Mouse (Mus musculus) myocyte (in vitro differentiated cells): ENCODE results near the gene Tspan5. TPM values are rescaled to one million over a fixed set of nuclear protein-coding genes. Genes with fewer than 3 reads are reported as not detected.

Experiments used
- H3K27me3 ChIP-seq: one replicate; pipeline ENCODE4 v1.6.1; 2011; ENCODE audit not compliant: control insufficient read depth, insufficient read depth, insufficient read length
- H3K36me3 ChIP-seq: one replicate; pipeline ENCODE4 v1.6.1; 2011; ENCODE audit not compliant: control insufficient read depth, insufficient read depth
- H3K4me2 ChIP-seq: one replicate; pipeline ENCODE4 v1.6.1; 2011; ENCODE audit warnings: low read depth, control low read depth
- H3K4me3 ChIP-seq: one replicate; pipeline ENCODE4 v1.5.1; 2011; ENCODE audit warnings: mild to moderate bottlenecking, control low read depth, moderate library complexity
- H3K79me2 ChIP-seq: one replicate; pipeline ENCODE4 v1.6.1; 2011; ENCODE audit not compliant: control insufficient read depth, insufficient read depth
- H3ac ChIP-seq: one replicate; pipeline ENCODE4 v1.6.1; 2011; ENCODE audit not compliant: control insufficient read depth, insufficient read length
- CEBPB ChIP-seq: IDR thresholded peaks from 2 replicates; pipeline ENCODE4 v1.6.1; 2011; ENCODE audit warnings: mild to moderate bottlenecking, moderate library complexity; ENCODE audit not compliant: poor library complexity, insufficient read depth, severe bottlenecking
- E2F4 ChIP-seq: IDR thresholded peaks from one replicate; pipeline ENCODE4 v1.6.1; 2011; ENCODE audit warnings: mild to moderate bottlenecking, control low read depth, moderate library complexity; ENCODE audit not compliant: insufficient read depth
- MAX ChIP-seq: IDR thresholded peaks from one replicate; pipeline ENCODE4 v1.6.1; 2011; ENCODE audit warnings: low read depth, mild to moderate bottlenecking, control low read depth
- MYOD1 ChIP-seq, 3 experiments: IDR thresholded peaks; one replicate each; pipeline ENCODE4 v1.6.1; 2011; ENCODE audit warnings: control low read depth in 2 of 3, low read depth in 2 of 3, mild to moderate bottlenecking in 2 of 3, moderate library complexity in 1 of 3; ENCODE audit not compliant: insufficient read length in 2 of 3, control insufficient read depth in 1 of 3
- MYOG ChIP-seq, 3 experiments: IDR thresholded peaks; one replicate each; pipeline ENCODE4 v1.6.1; 2011; ENCODE audit warnings: control low read depth in 2 of 3, low read depth in 2 of 3, mild to moderate bottlenecking in 2 of 3; ENCODE audit not compliant: insufficient read length in 2 of 3, control insufficient read depth in 1 of 3, insufficient read depth in 1 of 3
- POLR2A ChIP-seq: IDR thresholded peaks from one replicate; pipeline ENCODE4 v1.6.1; 2011; ENCODE audit warnings: low read depth, mild to moderate bottlenecking, control low read depth, moderate library complexity; ENCODE audit not compliant: insufficient read length
- POLR2AphosphoS2 ChIP-seq: IDR thresholded peaks from one replicate; pipeline ENCODE4 v1.6.1; 2011; ENCODE audit warnings: low read depth, control low read depth; ENCODE audit not compliant: insufficient read length
- REST ChIP-seq: IDR thresholded peaks from one replicate; pipeline ENCODE4 v1.6.1; 2011; ENCODE audit warnings: mild to moderate bottlenecking, control low read depth, moderate library complexity; ENCODE audit not compliant: insufficient read depth, insufficient read length
- SRF ChIP-seq: IDR thresholded peaks from one replicate; pipeline ENCODE4 v1.6.1; 2011; ENCODE audit warnings: low read depth; ENCODE audit not compliant: control insufficient read depth, insufficient read length
- TCF12 ChIP-seq: IDR thresholded peaks from one replicate; pipeline ENCODE4 v1.6.1; 2011; ENCODE audit warnings: mild to moderate bottlenecking, control low read depth; ENCODE audit not compliant: poor library complexity, insufficient read depth, severe bottlenecking
- TCF3 ChIP-seq: IDR thresholded peaks from one replicate; pipeline ENCODE4 v1.6.1; 2011; ENCODE audit warnings: low read depth, control low read depth; ENCODE audit not compliant: insufficient read length
- USF1 ChIP-seq: IDR thresholded peaks from one replicate; pipeline ENCODE4 v1.6.1; 2011; ENCODE audit warnings: low read depth, mild to moderate bottlenecking, control low read depth, moderate library complexity
- polyA plus RNA-seq: library from polyadenylated mRNA; unstranded; fragments of >200 nt; fragmentation: generic; extraction: Trizol; gene quantifications from one replicate; pipeline ENCODE4 v1.2.1, GENCODE M21; 2012; ENCODE audit warnings: missing spikeins

The Tspan5 gene
- polyA plus RNA-seq, 1 experiment: 16.9 TPM

DNA sequence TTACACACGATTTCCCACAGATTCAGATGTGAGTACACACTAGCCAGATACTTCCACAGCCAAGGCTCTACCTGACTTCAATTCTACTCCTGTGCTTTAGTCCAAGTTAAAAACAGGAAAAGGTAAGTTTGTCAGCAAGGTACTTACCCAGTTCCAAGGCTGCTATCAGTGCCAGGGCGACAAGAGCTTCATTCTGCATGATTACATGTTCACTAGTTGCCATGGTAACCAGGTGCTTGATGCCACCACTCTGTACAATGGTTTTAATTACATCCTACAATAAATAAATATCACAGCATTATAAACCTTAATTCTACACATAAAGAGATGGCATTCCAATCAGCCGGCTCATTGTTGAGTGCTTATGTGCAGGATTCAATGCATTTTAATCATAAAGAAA is 203.5 kb downstream of the Tspan5 start:
- no peak for TF ChIP-seq E2F4
- no peak for TF ChIP-seq POLR2AphosphoS2
- no peak for TF ChIP-seq USF1
- TF ChIP-seq MYOD1 (IDR thresholded peaks at IDR 0.05; ENCODE audit: control insufficient read depth in 1 of 3, insufficient read length in 2 of 3, low read depth in 2 of 3): no peak
- TF ChIP-seq REST: no peak
- TF ChIP-seq SRF: no peak
- Histone ChIP-seq H3K27me3 (no peaks in the 10 kb centered on the region), H3ac (no peak overlapping the region), H3K4me2 (no peak overlapping the region), H3K4me3 (no peak overlapping the region), H3K36me3 (peaks cover 17% of the 10 kb centered on the region), H3K79me2 (no peaks in the 10 kb centered on the region)

DNA sequence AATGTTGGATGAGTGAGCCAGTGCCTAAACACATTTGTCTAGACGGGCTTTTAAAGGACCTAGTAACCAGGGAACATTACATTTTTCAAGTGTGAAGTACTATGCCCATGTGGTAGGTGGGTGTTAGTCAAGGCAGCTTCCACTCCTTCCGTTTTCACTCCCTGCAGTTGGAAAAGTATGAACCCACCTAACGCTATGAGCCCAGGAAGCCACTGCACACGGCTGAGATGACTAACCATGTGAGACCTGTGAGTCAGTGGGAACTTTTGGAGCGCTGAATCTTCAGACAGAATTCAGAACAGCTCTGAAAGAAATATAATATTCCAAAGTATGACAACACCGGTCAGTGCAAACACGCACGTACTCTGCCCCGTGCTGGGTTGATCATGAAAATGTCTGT is 207.1 kb downstream of the Tspan5 start:
- H3K4me3 ChIP-seq: no peak overlapping the region
- peaks cover 30% of the 10 kb centered on the region for H3K36me3 ChIP-seq
- H3K4me2 ChIP-seq: no peak overlapping the region
- no peak overlapping the region for H3ac ChIP-seq
- TF ChIP-seq MYOG (IDR thresholded peaks at IDR 0.05; ENCODE audit: control insufficient read depth in 1 of 3, insufficient read depth in 1 of 3, insufficient read length in 2 of 3, low read depth in 2 of 3) (no peak), MYOD1 (IDR thresholded peaks at IDR 0.05; ENCODE audit: control insufficient read depth in 1 of 3, insufficient read length in 2 of 3, low read depth in 2 of 3) (no peak), MAX (no peak), USF1 (no peak), REST (no peak), E2F4 (no peak), TCF12 (no peak), POLR2AphosphoS2 (no peak), SRF (no peak)
- no peaks in the 10 kb centered on the region for H3K27me3 ChIP-seq
- H3K79me2 ChIP-seq: no peaks in the 10 kb centered on the region

- TF ChIP-seq POLR2A: no peak
- TF ChIP-seq TCF12: no peak
- TF ChIP-seq CEBPB: no peak
- no peak for TF ChIP-seq MAX
- TF ChIP-seq MYOG (IDR thresholded peaks at IDR 0.05; ENCODE audit: control insufficient read depth in 1 of 3, insufficient read depth in 1 of 3, insufficient read length in 2 of 3, low read depth in 2 of 3): no peak
- TF ChIP-seq POLR2AphosphoS2: no peak
- no peak for TF ChIP-seq TCF3
- TF ChIP-seq REST: no peak
- no peak for TF ChIP-seq MYOD1 (IDR thresholded peaks at IDR 0.05; ENCODE audit: control insufficient read depth in 1 of 3, insufficient read length in 2 of 3, low read depth in 2 of 3)
- no peak for TF ChIP-seq USF1
- no peak for TF ChIP-seq E2F4
- Histone ChIP-seq H3ac (no peak overlapping the region), H3K27me3 (no peaks in the 10 kb centered on the region), H3K4me2 (no peak overlapping the region), H3K79me2 (no peaks in the 10 kb centered on the region), H3K36me3 (peaks cover 43% of the 10 kb centered on the region), H3K4me3 (no peak overlapping the region)
These were observed 213.2 kb downstream of the Tspan5 start for GRCm38 (mm10) chr3:138955220-138955619.

Other genes starting within 250 kb of the Tspan5 start
- 136 TPM for gene Eif4e, start 216.0 kb upstream of the Tspan5 start, polyA plus RNA-seq